Mouse (Mus musculus) cerebellum, adult 18-20 months (tissue): ENCODE data around the gene Mterf4.
"Not testable (repeated sequence)": the region's sequence is repeated elsewhere in the genome, so short reads cannot be mapped to it uniquely, and the experiment has no call there.

Experiments
- DNase-seq, 2 experiments: peaks; one replicate each; pipeline ENCODE4 v3.0.0; 2021

Mterf4 gene

GRCm38 (mm10) chr1:93305581-93306337, at the start of gene Mterf4:
TSS of gene Mterf4 (minus strand) at chr1:93305915.
- peak; percentile 82 to 87 for DNase-seq

GRCm38 (mm10) chr1:93352724-93353123, 47.0 kb upstream of the Mterf4 start:
- DNase-seq: peak; percentile 56 to 70

GRCm38 (mm10) chr1:93349701-93350100, 44.0 kb upstream of the Mterf4 start:
- no peak for DNase-seq

GRCm38 (mm10) chr1:93347176-93347575, 41.5 kb upstream of the Mterf4 start:
- no peak for DNase-seq

GRCm38 (mm10) chr1:93343504-93344047, 37.9 kb upstream of the Mterf4 start:
- peak; percentile 93 to 98 for DNase-seq

GRCm38 (mm10) chr1:93342648-93343503, 37.2 kb upstream of the Mterf4 start, which contains the start of the genes Ppp1r7 and Pask:
TSS of gene Ppp1r7 (plus strand) at chr1:93342854.
TSS of gene Pask (minus strand) at chr1:93343482.
- DNase-seq: peak; percentile 94 to 96

- no peak for DNase-seq
These were observed 28.9 kb upstream of the Mterf4 start for GRCm38 (mm10) chr1:93334621-93335020.

- no peak for DNase-seq
These were observed 20.7 kb upstream of the Mterf4 start for GRCm38 (mm10) chr1:93326446-93326845.

- DNase-seq: no peak
These were observed 18.3 kb upstream of the Mterf4 start for GRCm38 (mm10) chr1:93323973-93324372.

GRCm38 (mm10) chr1:93300578-93300977, 5.1 kb downstream of the Mterf4 start:
- no peak for DNase-seq

GRCm38 (mm10) chr1:93299791-93300190, 5.9 kb downstream of the Mterf4 start:
- no peak for DNase-seq

- DNase-seq: not testable (repeated sequence)
These were observed 11.2 kb downstream of the Mterf4 start for GRCm38 (mm10) chr1:93294491-93294890.

- DNase-seq: no peak
These were observed 13.7 kb downstream of the Mterf4 start for GRCm38 (mm10) chr1:93292006-93292405.

GRCm38 (mm10) chr1:93291591-93291990, 14.1 kb downstream of the Mterf4 start:
- DNase-seq: no peak

GRCm38 (mm10) chr1:93290956-93291355, 14.8 kb downstream of the Mterf4 start:
- no peak for DNase-seq

- DNase-seq: no peak
These were observed 16.0 kb downstream of the Mterf4 start for GRCm38 (mm10) chr1:93289678-93290214.

- no peak for DNase-seq
These were observed 28.7 kb downstream of the Mterf4 start for GRCm38 (mm10) chr1:93277041-93277440.

- no peak for DNase-seq
These were observed 30.2 kb downstream of the Mterf4 start for GRCm38 (mm10) chr1:93275561-93275960.

GRCm38 (mm10) chr1:93272409-93272821, 33.3 kb downstream of the Mterf4 start:
- DNase-seq: no peak

GRCm38 (mm10) chr1:93271751-93272150, 34.0 kb downstream of the Mterf4 start:
- no peak for DNase-seq

- no peak for DNase-seq
These were observed 35.0 kb downstream of the Mterf4 start for GRCm38 (mm10) chr1:93270516-93271240.

- no peak for DNase-seq
These were observed 37.5 kb downstream of the Mterf4 start for GRCm38 (mm10) chr1:93268246-93268645.
